Mouse (Mus musculus): ENCODE measurements around the gene Sec14l5.

DNA sequence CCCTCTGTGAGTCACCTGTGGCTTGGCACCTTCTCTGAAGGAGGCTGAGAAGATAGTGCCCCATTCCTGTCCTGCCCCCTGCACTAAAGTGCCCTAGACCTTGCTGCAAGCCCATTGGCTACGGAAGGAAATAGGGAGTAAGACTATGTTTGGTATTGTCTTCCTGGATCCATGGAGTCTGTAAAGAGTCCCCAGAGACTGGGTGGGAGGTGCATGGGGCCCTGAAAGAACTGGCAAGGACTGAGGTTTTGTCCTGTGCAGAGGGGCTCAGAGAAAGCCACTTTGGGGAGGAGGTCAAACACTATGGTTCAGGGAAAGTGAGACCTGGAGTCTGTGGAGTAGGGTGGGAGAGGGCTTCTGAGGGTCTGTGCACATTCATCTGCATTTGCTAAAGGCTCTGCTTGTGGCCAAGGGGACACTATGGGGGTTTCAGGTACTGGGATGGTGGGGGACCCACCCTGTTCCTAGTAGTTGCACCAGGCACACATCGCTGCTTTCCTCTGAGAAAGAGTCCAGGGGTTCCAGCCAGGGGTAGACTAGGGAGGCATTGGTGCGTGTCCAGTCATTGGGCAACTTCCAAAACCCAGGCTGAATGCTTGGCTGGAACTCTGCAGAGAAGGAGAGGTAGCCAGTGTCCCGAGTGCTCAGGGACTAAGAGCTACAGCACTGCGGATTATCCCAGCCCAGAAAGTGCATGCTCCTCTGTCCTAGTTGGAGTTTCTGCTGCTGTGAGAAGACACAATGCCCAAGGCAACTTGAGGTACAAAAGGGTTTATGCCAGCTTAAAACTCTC is 70.6 kb downstream of the Sec14l5 start:
- TF ChIP-seq POLR2A (IDR thresholded peaks at IDR 0.05; ENCODE audit: insufficient read depth, low read length) (no peak), CTCF (IDR thresholded peaks at IDR 0.05; ENCODE audit: low read depth, low read length) (no peak), EP300 (IDR thresholded peaks at IDR 0.05; ENCODE audit: insufficient read depth, low read depth, low read length) (no peak)

All from ES-Bruce4 (cell line).